Mouse (Mus musculus) embryonic facial prominence, embryonic 15.5 days (tissue): ENCODE results near the gene Gm12185. TPM values are rescaled to one million over a fixed set of nuclear protein-coding genes. Genes with fewer than 3 reads are reported as not detected.
"Not testable (repeated sequence)": the region's sequence is repeated elsewhere in the genome, so short reads cannot be mapped to it uniquely, and the experiment has no call there.

Experiments used
- ATAC-seq: fragments of 200-750 bp; cut with Nextera tagmentation; 2 replicates; pipeline ENCODE4 v1.8.0; 2017; ENCODE audit warnings: low read depth, moderate TSS enrichment; ENCODE audit not compliant: insufficient number of reproducible peaks, low FRiP score, low TSS enrichment
- H3K27ac ChIP-seq: fragments of 300-500 bp; sonication (generic); replicated peaks from 2 replicates; pipeline ENCODE4 v1.5.1; 2015; ENCODE audit warnings: mild to moderate bottlenecking, inconsistent platforms
- H3K27me3 ChIP-seq: fragments of 300-500 bp; sonication (generic); 2 replicates; pipeline ENCODE4 v1.6.1; 2015; ENCODE audit warnings: inconsistent platforms
- H3K36me3 ChIP-seq: fragments of 300-500 bp; sonication (generic); 2 replicates; pipeline ENCODE4 v1.6.1; 2015; ENCODE audit warnings: mild to moderate bottlenecking, inconsistent platforms
- H3K4me1 ChIP-seq: fragments of 300-500 bp; sonication (generic); 2 replicates; pipeline ENCODE4 v1.6.1; 2015; ENCODE audit warnings: inconsistent platforms
- H3K4me2 ChIP-seq: fragments of 300-500 bp; sonication (generic); replicated peaks from 2 replicates; pipeline ENCODE4 v1.6.1; 2015; ENCODE audit warnings: mild to moderate bottlenecking, inconsistent platforms
- H3K4me3 ChIP-seq: fragments of 300-500 bp; sonication (generic); replicated peaks from 2 replicates; pipeline ENCODE4 v1.5.1; 2015; ENCODE audit warnings: mild to moderate bottlenecking, inconsistent platforms
- H3K9ac ChIP-seq: fragments of 300-500 bp; sonication (generic); 2 replicates; pipeline ENCODE4 v1.6.1; 2015; ENCODE audit warnings: inconsistent platforms
- H3K9me3 ChIP-seq: fragments of 300-500 bp; sonication (generic); replicated peaks from 2 replicates; pipeline ENCODE4 v1.6.1; 2016; ENCODE audit warnings: inconsistent platforms
- WGBS: fragments of 180-500 bp; shearing (Covaris S2); methylation state at CpG from one replicate; pipeline ENCODE4 v1.1.7; 2015; 5-methylcytosine and 5-hydroxymethylcytosine counted together
- polyA plus RNA-seq: library from polyadenylated mRNA; unstranded; fragments of >200 nt; fragmentation: Nextera tagmentation; extraction: Ambion mirVana; gene quantifications from 2 replicates; pipeline ENCODE4 v1.2.1, GENCODE M21; 2015

The Gm12185 gene
- polyA plus RNA-seq, 1 experiment from 2014 or later: not detected

DNA sequence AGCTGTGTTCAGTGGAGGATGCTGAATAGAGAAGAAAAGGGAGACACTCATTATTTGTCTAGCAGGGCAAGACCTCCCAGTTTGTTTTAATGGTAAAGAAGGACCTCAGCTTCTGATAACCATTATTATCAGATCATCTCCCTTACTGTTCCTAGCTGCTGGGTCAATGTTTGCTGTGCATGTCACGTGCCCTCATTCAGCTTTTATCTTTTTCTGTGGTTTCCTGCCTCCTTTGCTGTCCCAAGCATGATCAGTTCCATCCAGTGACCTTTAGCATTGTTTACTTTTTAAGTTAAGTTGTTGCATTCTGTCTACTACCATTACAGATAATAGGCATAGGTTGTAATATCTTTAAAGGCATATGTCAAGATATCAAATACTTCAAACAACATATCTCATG, 83.6 kb downstream of the Gm12185 start:
- no peaks in the 10 kb centered on the region for H3K4me1 ChIP-seq
- no peak for ATAC-seq
- H3K36me3 ChIP-seq: no peaks in the 10 kb centered on the region
- H3K9ac ChIP-seq: no peak overlapping the region
- WGBS: 47% methylated on average over 1 of the region's 1 CpGs
- no peak overlapping the region for H3K4me2 ChIP-seq
- H3K27me3 ChIP-seq: no peaks in the 10 kb centered on the region
- no peaks in the 10 kb centered on the region for H3K9me3 ChIP-seq
- H3K4me3 ChIP-seq: no peak overlapping the region
- no peak overlapping the region for H3K27ac ChIP-seq

DNA sequence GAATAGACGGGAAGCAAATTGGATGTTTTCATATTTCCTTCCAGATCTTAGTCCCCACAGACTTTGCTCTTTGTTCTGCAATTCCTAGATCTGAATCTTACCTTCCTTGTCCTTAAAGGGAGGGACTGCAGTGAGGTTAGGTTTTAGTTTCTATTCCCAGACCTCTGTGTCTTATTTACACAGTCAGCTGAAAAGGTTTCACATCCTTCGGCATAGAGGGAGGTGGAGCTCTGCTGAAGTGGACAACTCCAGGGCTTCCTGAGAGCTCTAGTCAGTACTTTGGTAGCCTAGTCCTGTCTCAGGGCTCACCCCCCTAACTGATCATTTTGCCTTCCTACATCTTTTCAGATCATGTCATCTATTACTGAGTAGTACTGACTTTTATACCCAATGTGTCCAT, 90.0 kb downstream of the Gm12185 start, which contains the start of gene Gm5431:
TSS of gene Gm5431 (minus strand) at position 194 of the 400 bp plus-strand sequence.
- H3K9me3 ChIP-seq: no peaks in the 10 kb centered on the region
- H3K4me1 ChIP-seq: no peaks in the 10 kb centered on the region
- no peaks in the 10 kb centered on the region for H3K27me3 ChIP-seq
- no peak within 1 kb of the TSS for H3K27ac ChIP-seq
- no peak within 1 kb of the TSS for H3K4me3 ChIP-seq
- 53% methylated on average over 2 of the region's 2 CpGs for WGBS
- H3K4me2 ChIP-seq: no peak within 1 kb of the TSS
- no peaks in the 10 kb centered on the region for H3K36me3 ChIP-seq
- H3K9ac ChIP-seq: no peak within 1 kb of the TSS
- no peak for ATAC-seq

DNA sequence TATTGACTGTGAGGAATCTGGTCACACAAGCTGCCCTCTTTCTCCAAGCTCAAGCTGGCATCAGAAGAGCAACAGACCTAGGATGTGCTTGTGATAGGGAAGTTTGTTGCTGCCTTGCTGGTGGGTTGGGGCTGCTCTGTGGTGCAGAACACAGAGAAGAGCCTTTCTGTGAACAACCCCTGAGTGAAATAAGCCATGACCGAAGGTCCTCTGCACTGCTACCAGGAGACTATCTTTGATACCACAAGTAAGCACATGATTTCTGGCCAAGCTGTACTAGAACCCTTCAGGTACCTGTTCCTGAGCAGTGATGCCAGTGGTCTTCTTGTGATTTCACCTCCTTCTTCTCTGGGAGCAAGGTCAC, 90.5 kb downstream of the Gm12185 start:
- not testable (repeated sequence) for H3K4me2 ChIP-seq, H3K4me3 ChIP-seq, H3K4me1 ChIP-seq, H3K9me3 ChIP-seq, H3K27ac ChIP-seq, H3K36me3 ChIP-seq, H3K9ac ChIP-seq, H3K27me3 ChIP-seq, ATAC-seq
- WGBS: 90% methylated on average over 1 of the region's 1 CpGs

DNA sequence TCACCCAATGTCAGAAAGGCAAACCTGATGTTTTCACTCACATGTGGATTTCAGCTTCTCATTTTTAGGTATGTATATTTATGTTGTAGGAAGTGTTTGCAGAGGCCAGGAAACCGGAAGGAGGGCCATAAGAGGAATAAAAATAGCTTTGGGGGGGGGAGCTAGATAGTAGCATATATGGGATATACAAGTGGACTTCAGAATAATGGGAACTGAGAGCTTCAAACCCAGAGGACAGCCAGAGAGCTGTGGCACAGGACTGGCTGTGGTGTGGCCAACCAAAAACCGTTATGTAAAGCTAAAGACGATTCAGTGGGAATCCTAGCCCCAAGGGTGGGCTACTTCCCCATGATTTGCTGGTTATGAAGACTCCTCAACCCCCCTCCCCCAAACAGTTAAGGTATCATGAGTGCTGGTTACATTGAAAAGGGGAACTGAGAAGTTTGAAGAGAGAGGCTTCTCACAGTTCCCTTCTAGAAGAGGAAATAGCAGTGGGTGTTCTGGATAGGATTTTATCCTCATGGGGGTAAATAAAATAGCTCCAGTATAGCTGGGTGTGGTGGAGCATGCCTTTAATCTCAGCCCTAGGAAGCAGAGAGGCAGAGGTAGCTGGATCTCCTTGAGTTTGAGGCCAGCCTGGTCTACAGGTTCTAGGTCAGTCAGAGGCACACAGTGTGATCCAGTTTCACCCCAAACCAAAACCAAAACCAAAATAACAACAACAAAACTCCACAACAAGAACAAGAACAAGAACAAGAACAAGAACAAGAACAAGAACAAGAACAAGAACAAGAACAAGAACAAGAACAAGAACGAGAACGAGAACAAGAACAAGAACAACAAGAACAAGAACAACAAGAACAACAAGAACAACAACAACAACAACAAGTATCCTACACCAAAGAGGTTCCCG, 91.1 kb downstream of the Gm12185 start:
- not testable (repeated sequence) for H3K4me3 ChIP-seq, H3K27me3 ChIP-seq, H3K9ac ChIP-seq, H3K4me1 ChIP-seq, H3K4me2 ChIP-seq, ATAC-seq, H3K36me3 ChIP-seq, H3K9me3 ChIP-seq, H3K27ac ChIP-seq
- 74% methylated on average over 6 of the region's 6 CpGs for WGBS

DNA sequence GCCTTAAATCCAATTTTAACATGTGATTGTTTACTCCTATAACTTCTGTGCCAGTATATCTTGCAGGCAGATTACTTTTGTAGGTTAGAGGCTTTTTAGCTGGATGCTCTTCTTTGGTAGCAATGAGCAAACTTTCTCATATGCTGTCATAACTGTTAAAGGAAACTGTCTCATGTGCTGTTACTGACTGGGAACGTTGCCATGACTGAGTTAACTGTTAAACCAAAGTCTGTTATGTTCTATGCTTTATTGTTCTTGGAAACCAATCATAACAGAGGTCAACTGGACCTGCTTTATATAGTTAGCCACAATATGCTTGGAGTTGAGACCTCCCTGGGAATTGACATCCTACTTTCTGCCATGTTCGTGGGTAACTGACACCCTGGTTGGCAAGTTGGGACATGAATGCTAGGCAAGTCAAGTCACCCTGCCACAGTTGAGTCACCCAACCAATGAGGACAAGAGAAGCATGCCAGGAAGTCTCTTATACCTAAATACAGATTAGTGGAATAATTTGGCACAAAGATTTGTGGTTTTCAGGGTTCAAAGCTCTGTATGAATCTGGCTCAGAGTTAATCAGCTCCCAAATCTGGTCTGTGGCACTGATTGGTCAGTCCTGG, 93.1 kb downstream of the Gm12185 start:
- H3K27ac ChIP-seq: no peak overlapping the region
- no peaks in the 10 kb centered on the region for H3K27me3 ChIP-seq
- H3K4me2 ChIP-seq: no peak overlapping the region
- no peaks in the 10 kb centered on the region for H3K9me3 ChIP-seq
- no peak overlapping the region for H3K9ac ChIP-seq
- WGBS: 69% methylated on average over 2 of the region's 2 CpGs
- no peak overlapping the region for H3K4me3 ChIP-seq
- H3K4me1 ChIP-seq: no peaks in the 10 kb centered on the region
- no peak for ATAC-seq
- H3K36me3 ChIP-seq: no peaks in the 10 kb centered on the region

DNA sequence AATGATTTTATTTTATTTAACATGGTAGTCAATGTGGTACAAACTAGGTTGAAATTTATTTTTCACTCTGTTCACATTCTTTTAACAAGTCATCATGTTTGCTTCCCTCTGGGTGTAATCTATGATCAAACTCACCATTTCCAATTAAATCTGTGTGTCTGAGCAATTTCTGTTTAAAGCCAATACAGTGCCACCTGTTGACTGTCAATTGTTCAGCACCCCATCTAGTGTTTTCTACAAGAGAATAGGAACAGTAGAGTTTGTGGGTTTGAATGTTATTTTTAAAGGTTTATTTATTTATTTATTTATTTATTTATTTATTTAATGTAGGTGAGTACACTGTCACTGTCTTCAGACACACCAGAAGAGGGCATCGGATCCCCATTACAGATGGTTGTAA, 115.3 kb downstream of the Gm12185 start:
- Histone ChIP-seq H3K27me3 (no peaks in the 10 kb centered on the region), H3K4me2 (no peak overlapping the region), H3K9ac (no peak overlapping the region), H3K36me3 (no peaks in the 10 kb centered on the region), H3K9me3 (no peaks in the 10 kb centered on the region), H3K4me1 (peaks cover 5% of the 10 kb centered on the region; the same call in 1 of the 2 replicates), H3K27ac (no peak overlapping the region), H3K4me3 (no peak overlapping the region)
- no peak for ATAC-seq
- WGBS: 96% methylated on average over 1 of the region's 1 CpGs

DNA sequence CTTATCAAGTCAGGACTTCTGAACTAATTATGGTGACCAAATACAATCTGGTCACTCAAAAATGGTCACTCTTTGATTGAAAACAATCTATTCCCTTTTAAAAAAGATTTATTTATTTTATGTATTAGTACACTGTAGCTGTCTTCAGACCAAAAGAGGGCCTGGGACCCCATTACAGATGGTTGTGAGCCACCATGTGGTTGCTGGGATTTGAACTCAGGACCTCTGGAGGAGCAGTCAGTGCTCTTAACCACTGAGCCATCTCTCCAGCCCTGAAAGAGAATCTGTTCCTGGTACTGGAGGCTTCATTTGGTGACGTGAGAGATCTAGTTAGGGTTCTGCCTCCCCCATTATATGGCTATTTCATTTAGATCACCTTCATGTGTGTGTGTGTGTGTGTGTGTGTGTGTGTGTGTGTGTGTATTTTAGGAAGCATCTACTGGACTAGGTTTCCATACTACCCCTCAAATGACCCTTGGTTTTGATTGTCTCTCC, 116.6 kb downstream of the Gm12185 start:
- H3K4me2 ChIP-seq, H3K4me1 ChIP-seq, H3K9me3 ChIP-seq, H3K27me3 ChIP-seq, ATAC-seq, H3K4me3 ChIP-seq, H3K36me3 ChIP-seq, H3K9ac ChIP-seq, H3K27ac ChIP-seq: not testable (repeated sequence)
- 73% methylated on average over 1 of the region's 1 CpGs for WGBS

DNA sequence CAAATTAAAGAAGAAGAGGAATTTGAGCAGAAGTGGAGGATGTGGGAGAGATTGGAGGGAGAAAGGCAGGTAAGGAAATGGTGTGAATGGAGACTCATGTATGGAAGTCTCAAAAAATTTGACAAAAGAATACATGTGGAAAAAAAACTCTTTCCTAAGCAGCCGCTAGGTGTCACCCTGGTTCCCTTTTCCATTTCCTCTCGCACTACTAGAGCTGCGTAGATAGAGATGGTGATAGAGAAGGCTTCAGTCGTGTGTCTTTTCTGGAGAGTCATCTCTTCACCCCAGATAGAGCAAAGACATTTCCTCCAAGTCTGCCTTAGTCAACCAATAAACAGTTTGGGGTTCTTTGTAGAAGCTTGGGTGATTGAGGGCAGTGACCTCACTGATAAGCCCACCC, 117.6 kb downstream of the Gm12185 start:
- H3K9ac ChIP-seq: no peak overlapping the region
- H3K4me2 ChIP-seq: no peak overlapping the region
- WGBS: under 1% methylated on average over 4 of the region's 4 CpGs
- peaks cover 11% of the 10 kb centered on the region; the same call in 1 of the 2 replicates for H3K4me1 ChIP-seq
- no peak overlapping the region for H3K4me3 ChIP-seq
- H3K27ac ChIP-seq: no peak overlapping the region
- no peak for ATAC-seq
- no peaks in the 10 kb centered on the region for H3K27me3 ChIP-seq
- H3K36me3 ChIP-seq: no peaks in the 10 kb centered on the region
- no peaks in the 10 kb centered on the region for H3K9me3 ChIP-seq

DNA sequence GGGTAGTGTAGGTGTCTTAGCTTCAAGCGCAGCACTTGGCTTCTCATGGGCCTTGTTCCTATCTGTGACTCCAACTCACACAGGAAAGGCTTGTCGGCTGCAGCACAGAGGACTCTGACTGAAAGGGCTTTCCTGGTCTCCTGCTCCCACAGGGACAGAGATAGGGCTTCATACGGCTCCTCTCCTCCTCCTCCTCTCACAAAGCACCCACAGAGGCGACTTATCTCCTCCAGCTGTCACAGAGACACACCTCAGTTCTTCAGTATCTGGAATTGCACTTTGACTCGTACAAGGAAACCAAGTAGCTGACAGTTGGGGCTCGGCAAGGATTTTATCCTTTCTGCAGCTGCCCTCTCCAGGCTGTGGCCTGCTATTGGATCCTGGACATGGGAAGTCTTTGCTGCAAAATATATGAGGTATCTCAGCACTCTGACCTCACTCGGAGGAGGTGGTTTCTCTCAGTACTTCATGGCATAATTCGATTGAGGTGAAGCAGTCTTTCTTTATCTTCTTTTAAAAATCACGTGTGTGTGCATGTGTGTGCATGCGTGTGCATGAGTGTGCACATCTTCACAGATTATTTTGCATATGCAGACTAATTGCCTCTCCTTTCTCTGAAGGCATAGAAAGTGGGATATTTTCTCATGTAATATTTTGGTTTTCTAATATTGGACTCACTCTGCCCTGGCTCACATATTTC, 118.3 kb downstream of the Gm12185 start:
- no peaks in the 10 kb centered on the region for H3K9me3 ChIP-seq
- 76% methylated on average over 10 of the region's 10 CpGs for WGBS
- no peak for ATAC-seq
- peaks cover 11% of the 10 kb centered on the region; the same call in 1 of the 2 replicates for H3K4me1 ChIP-seq
- no peak overlapping the region for H3K4me3 ChIP-seq
- H3K27me3 ChIP-seq: no peaks in the 10 kb centered on the region
- H3K9ac ChIP-seq: no peak overlapping the region
- no peak overlapping the region for H3K4me2 ChIP-seq
- no peak overlapping the region for H3K27ac ChIP-seq
- H3K36me3 ChIP-seq: no peaks in the 10 kb centered on the region

DNA sequence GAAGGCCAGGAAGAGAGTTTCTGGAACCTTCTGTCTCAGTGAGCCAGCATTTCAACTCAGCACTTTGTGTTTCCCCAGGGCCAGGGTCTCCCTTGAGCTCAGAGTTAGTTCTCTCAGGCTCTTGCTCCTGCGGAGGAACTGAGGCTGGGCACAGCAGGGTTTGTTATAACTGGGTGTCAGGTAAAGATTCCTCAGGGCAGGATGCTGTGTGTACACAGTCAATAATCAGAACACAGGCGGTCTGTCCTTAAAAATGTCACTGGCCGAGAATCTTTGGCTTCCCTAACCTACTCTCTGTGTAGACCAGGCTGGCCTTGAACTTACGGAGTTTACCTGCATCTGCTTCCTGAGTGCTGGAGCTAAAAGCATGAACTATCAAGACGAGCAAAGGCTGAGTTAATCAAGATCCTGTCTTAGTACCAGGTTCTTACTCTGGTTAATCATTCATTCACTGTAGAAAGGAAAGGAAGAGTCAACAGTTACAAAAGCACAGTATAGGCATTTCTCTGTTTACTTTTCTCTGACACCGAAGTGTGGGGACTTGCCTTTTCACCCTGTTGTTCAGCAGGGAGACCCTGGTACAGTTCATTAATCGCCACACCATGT, 119.2 kb downstream of the Gm12185 start:
- H3K9ac ChIP-seq: no peak overlapping the region
- no peaks in the 10 kb centered on the region for H3K36me3 ChIP-seq
- no peaks in the 10 kb centered on the region for H3K9me3 ChIP-seq
- no peak overlapping the region for H3K27ac ChIP-seq
- H3K4me1 ChIP-seq: peaks cover 11% of the 10 kb centered on the region; the same call in 1 of the 2 replicates
- H3K4me2 ChIP-seq: no peak overlapping the region
- H3K4me3 ChIP-seq: 0 out of 2 replicates have a peak overlapping the region, but pooled peaks have one; percentile 51
- no peaks in the 10 kb centered on the region for H3K27me3 ChIP-seq
- 82% methylated on average over 7 of the region's 7 CpGs for WGBS
- ATAC-seq: no peak
